Mouse (Mus musculus) midbrain, postnatal 0 days (tissue): ENCODE results near the gene Gm21985. TPM values are rescaled to one million over a fixed set of nuclear protein-coding genes. Genes with fewer than 3 reads are reported as not detected.

Source experiments
- ATAC-seq: fragments of 200-750 bp; cut with Nextera tagmentation; 2 replicates; pipeline ENCODE4 v1.8.0; 2017; ENCODE audit warnings: moderate number of reproducible peaks, mild to moderate bottlenecking, moderate TSS enrichment, moderate library complexity; ENCODE audit not compliant: low FRiP score
- DNase-seq: peaks from one replicate; pipeline ENCODE4 v3.0.0-alpha.2; 2015; ENCODE audit warnings: low spot score
- H3K27ac ChIP-seq: fragments of 300-500 bp; sonication (generic); 2 replicates; pipeline ENCODE4 v1.5.1; 2014; ENCODE audit warnings: low read depth, mild to moderate bottlenecking, low read length, mixed read lengths
- H3K27me3 ChIP-seq: fragments of 300-500 bp; sonication (generic); 2 replicates; pipeline ENCODE4 v1.6.1; 2014; ENCODE audit warnings: low read length, control low read depth, mixed read lengths; ENCODE audit not compliant: insufficient read depth
- H3K36me3 ChIP-seq: fragments of 300-500 bp; sonication (generic); 2 replicates; pipeline ENCODE4 v1.6.1; 2014; ENCODE audit warnings: low read length, control low read depth, mixed read lengths; ENCODE audit not compliant: insufficient read depth
- H3K4me1 ChIP-seq: fragments of 300-500 bp; sonication (generic); 2 replicates; pipeline ENCODE4 v1.6.1; 2014; ENCODE audit warnings: mild to moderate bottlenecking, control low read depth, antibody characterized with exemption, low read length, mixed read lengths; ENCODE audit not compliant: insufficient read depth
- H3K4me2 ChIP-seq: fragments of 300-500 bp; sonication (generic); 2 replicates; pipeline ENCODE4 v1.6.1; 2014; ENCODE audit warnings: low read depth, mild to moderate bottlenecking, low read length, mixed read lengths; ENCODE audit not compliant: poor library complexity, severe bottlenecking
- H3K4me3 ChIP-seq: fragments of 300-500 bp; sonication (generic); 2 replicates; pipeline ENCODE4 v1.5.1; 2014; ENCODE audit warnings: low read depth, mild to moderate bottlenecking, low read length, moderate library complexity
- H3K9ac ChIP-seq: fragments of 300-500 bp; sonication (generic); replicated peaks from 2 replicates; pipeline ENCODE4 v1.6.1; 2014; ENCODE audit warnings: mild to moderate bottlenecking, low read length, moderate library complexity, mixed read lengths; ENCODE audit not compliant: poor library complexity, severe bottlenecking
- H3K9me3 ChIP-seq: fragments of 300-500 bp; sonication (generic); 2 replicates; pipeline ENCODE4 v1.6.1; 2016; ENCODE audit warnings: low read length, control low read depth
- CTCF ChIP-seq: IDR thresholded peaks from 2 replicates; pipeline ENCODE4 v1.5.1; 2016; ENCODE audit warnings: antibody characterized with exemption, mild to moderate bottlenecking
- WGBS: fragments of 180-500 bp; shearing (Covaris S2); extraction: QIAGEN DNeasy Blood & Tissue Kit; methylation state at CpG from one replicate; pipeline ENCODE4 v1.1.7; 2014; 5-methylcytosine and 5-hydroxymethylcytosine counted together
- polyA plus RNA-seq: library from polyadenylated mRNA; unstranded; fragments of >200 nt; fragmentation: Nextera tagmentation; extraction: Ambion mirVana; gene quantifications from 2 replicates; pipeline ENCODE4 v1.2.1, GENCODE M21; 2015
- total RNA-seq: library from RNA; depleted of rRNA; stranded (reverse); fragments of >200 nt; gene quantifications from 2 replicates; pipeline ENCODE4 v1.2.3, GENCODE M21; 2014

Gm21985 gene
- total and polyA plus RNA-seq, 2 experiments from 2014 or later = 2.3 TPM; not detected in 1

DNA sequence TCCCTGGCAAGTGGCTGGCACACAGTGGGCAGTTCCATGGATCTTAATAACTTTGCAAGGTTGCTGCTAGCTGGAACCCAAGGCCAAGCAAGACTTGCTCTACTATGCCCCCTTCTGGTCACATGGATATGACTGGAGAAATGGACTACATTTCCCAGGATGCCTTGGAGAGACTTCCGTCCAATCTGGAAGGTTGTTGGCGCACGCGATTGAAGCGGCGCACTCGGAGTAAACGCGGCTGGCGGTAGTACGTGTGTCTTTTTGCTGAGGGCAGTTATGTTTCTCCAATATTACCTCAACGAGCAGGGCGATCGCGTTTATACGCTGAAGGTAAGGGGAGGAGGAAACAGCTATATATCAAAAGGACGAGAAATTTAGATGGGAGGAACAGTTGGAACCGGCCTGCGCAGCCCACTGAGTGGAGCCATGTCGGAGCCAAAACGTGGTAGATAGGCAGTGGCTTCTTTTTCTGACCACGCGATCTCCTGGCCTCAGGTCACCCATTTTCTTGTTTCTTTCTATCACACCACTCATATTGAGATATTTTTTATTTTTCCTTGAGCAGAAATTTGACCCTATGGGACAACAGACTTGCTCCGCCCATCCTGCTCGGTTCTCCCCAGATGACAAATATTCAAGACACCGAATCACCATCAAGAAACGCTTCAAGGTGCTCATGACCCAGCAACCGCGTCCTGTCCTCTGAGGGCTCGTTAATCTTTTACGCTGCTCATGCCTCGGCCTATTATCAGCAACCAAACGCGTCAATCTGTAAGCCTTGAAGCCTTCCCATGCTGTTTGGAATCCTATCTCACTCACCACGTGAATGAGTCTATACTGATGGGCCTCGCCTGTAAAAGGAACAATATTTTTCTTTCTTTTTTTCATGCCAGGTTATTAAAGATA lies 4.1 kb upstream of the Gm21985 start, which contains the start of gene Nop10:
Gene Nop10, plus strand, starts transcription at position 179 of the 906 bp plus-strand sequence.
- H3K27me3 ChIP-seq = no peaks in the 10 kb centered on the region
- under 1% methylated on average over 36 of the region's 36 CpGs for WGBS
- H3K27ac ChIP-seq = peak within 1 kb of the TSS; percentile 65
- DNase-seq = peak; percentile 96
- no peaks in the 10 kb centered on the region for H3K36me3 ChIP-seq
- H3K9ac ChIP-seq = peak within 1 kb of the TSS; percentile 65
- ATAC-seq = peak; percentile 68
- H3K4me2 ChIP-seq = peak within 1 kb of the TSS; percentile 62
- peaks cover 4% of the 10 kb centered on the region; the same call in 1 of the 2 replicates for H3K4me1 ChIP-seq
- TF ChIP-seq CTCF = peak; percentile 97
- H3K9me3 ChIP-seq = no peaks in the 10 kb centered on the region
- peak within 1 kb of the TSS; percentile 47 for H3K4me3 ChIP-seq

GRCm38 (mm10) chr2:112262779-112263295 lies 3.3 kb upstream of the Gm21985 start:
- peak overlapping the region; percentile 47 for H3K4me3 ChIP-seq
- peak; percentile 56 for TF ChIP-seq CTCF
- peak overlapping the region; percentile 65 for H3K27ac ChIP-seq
- no peaks in the 10 kb centered on the region for H3K9me3 ChIP-seq
- peak overlapping the region; percentile 62 for H3K4me2 ChIP-seq
- peak; percentile 38 for DNase-seq
- ATAC-seq = no peak
- H3K27me3 ChIP-seq = no peaks in the 10 kb centered on the region
- H3K9ac ChIP-seq = peak overlapping the region; percentile 65
- WGBS = 33% methylated on average over 4 of the region's 4 CpGs
- peaks cover 10% of the 10 kb centered on the region for H3K4me1 ChIP-seq
- no peaks in the 10 kb centered on the region for H3K36me3 ChIP-seq

DNA sequence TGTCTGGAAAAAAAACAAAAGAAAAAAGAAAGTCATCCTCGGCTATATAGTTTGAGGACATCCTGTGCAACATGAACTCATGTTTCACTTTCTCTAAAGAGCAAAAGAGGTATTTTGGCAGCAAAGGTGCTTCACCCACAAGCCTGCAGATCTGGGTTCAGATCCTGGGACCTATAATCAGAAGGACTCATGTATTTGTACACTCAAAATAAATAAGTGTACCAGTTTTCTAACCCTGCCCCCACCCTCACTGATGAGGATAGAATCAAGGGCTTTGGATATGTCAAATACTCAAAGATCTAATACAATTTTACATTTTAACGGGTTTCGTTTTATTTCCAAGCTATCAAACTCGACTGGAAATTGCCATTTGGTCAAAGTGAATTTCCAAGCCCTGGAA lies 1.8 kb upstream of the Gm21985 start:
- Histone ChIP-seq H3K9me3 (no peaks in the 10 kb centered on the region), H3K4me1 (peaks cover 15% of the 10 kb centered on the region), H3K4me2 (no peak overlapping the region), H3K36me3 (no peaks in the 10 kb centered on the region), H3K27me3 (no peaks in the 10 kb centered on the region), H3K9ac (no peak overlapping the region), H3K27ac (no peak overlapping the region), H3K4me3 (no peak overlapping the region)
- WGBS = 81% methylated on average over 4 of the region's 4 CpGs
- DNase-seq (no peak), ATAC-seq (no peak)
- TF ChIP-seq CTCF = no peak

DNA sequence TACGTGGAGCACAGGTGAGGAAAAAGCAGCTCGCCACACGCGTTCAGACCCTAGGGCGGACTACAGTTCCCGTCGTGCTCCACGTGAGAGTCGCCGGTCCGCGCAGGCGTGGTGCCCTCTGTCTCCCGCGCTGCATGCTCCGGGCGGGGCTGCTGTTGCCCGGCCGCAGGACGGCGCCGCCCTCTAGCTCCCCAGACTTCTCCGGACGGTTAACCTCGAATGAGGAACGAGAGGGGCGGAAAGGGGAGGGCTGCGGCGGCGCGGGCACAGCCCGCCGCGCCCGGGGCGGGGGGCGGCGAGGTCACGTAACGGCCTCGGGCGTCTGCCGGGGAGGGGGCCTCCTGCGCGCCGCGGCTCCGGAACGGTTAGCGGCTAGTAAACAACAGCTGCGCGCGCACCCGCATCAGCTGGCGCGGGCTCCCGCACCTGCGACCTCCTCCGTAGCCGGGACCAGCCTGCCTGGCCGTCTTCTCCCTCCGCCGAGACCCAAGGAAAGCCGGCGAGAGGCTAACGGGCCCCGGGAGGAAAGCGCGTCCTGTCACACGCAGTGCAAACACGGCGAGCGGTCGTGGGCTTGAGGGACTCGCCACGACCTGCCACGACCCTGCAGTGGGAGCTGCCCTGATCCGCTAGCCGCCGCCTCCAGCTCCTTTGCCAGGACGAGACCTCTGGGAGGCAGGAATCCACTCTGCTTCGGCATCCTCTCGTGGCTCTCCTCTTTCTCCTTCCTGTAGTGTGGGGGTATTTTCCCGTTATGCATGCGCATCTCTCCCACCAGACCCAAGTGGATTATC lies 469 bp upstream of the Gm21985 start, which contains the start of gene Slc12a6:
Gene Slc12a6, plus strand, starts transcription at position 378 of the 794 bp plus-strand sequence.
- H3K9me3 ChIP-seq = no peaks in the 10 kb centered on the region
- H3K4me3 ChIP-seq = peak within 1 kb of the TSS; percentile 91
- DNase-seq (peak; percentile 92), ATAC-seq (peak; percentile 92)
- TF ChIP-seq CTCF = peak; percentile 44; the same call in 1 of the 2 replicates
- H3K27ac ChIP-seq = peak within 1 kb of the TSS; percentile 87
- H3K9ac ChIP-seq = peak within 1 kb of the TSS; percentile 92
- no peaks in the 10 kb centered on the region for H3K27me3 ChIP-seq
- no peaks in the 10 kb centered on the region for H3K36me3 ChIP-seq
- H3K4me1 ChIP-seq = peaks cover 23% of the 10 kb centered on the region
- peak within 1 kb of the TSS; percentile 87 for H3K4me2 ChIP-seq
- WGBS = under 1% methylated on average over 76 of the region's 85 CpGs

DNA sequence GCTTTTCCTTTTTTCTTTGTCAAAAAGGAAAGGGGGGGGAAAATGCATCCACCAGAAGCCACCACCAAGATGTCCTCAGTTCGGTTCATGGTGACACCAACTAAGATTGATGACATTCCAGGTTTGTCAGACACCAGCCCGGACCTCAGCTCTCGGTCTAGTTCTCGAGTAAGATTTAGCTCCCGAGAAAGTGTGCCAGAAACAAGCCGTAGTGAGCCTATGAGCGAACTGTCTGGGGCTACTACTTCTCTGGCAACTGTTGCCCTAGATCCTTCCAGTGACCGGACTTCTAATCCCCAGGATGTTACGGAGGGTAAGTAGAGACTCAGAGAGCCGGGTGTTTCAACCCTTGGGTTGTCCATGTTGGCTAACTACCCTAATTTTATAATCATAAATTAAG lies 666 bp downstream of the Gm21985 start:
- Histone ChIP-seq H3K27ac (0 out of 2 replicates have a peak overlapping the region, but pooled peaks have one; percentile 87), H3K4me1 (peaks cover 23% of the 10 kb centered on the region), H3K36me3 (no peaks in the 10 kb centered on the region), H3K9ac (peak overlapping the region; percentile 92), H3K27me3 (no peaks in the 10 kb centered on the region), H3K9me3 (no peaks in the 10 kb centered on the region), H3K4me2 (peak overlapping the region; percentile 87), H3K4me3 (peak overlapping the region; percentile 91)
- no peak for TF ChIP-seq CTCF
- no peak for ATAC-seq
- 37% methylated on average over 10 of the region's 10 CpGs for WGBS
- peak; percentile 23 for DNase-seq
